Mouse (Mus musculus): ENCODE measurements at regions not wholly inside any gene's neighbourhood (a gene's known extent, or its start where the extent isn't known, plus 50 kb on each side); places are given as distances from the start of the nearest gene placed in this dataset.

DNA sequence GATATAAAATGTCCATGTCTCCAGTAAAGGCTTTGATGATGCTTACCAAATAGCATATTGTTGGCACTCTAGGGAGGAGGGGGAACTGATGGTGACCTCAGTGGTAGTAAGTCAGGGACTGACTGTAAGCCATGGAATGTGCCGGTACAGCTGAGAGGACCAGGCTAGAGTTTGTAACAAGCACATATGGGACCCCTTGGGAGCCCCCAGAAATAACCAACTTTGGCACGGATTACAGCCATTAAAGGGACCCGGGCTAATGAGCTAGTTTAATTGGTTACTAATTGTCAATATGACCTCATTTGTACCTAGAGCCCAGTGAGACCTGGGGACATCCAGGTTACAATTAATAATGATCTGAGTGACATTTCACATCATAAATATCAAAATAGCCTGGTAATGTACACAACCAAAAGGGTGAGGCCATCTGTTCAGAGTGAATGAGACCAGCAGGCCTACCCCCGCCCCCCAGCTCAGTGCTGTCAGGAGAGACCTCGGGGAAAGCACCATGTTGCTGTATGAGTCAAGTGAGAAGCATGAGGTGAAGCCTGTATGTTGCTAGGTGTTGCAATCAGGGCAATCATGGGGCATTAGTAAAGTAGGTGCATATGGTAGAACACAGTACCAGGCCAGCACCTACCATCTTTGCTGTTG is 169.7 kb upstream of the Kiz start:
- no peak overlapping the region for H3K9ac ChIP-seq (replicated peaks; ENCODE audit: low read depth, low read length)
- no peaks in the 10 kb centered on the region for H3K36me3 ChIP-seq (ENCODE audit: control insufficient read depth, insufficient read depth, low read length)
- H3K27ac ChIP-seq (ENCODE audit: low read length), result no peak overlapping the region
- no peak overlapping the region for H3K4me3 ChIP-seq (ENCODE audit: low read depth, low read length)
- ATAC-seq (ENCODE audit: insufficient number of reproducible peaks, insufficient read depth, low FRiP score, low read depth), result peak; percentile 25; the same call in 1 of the 2 replicates
- 63% methylated on average over 5 of the region's 5 CpGs for WGBS
- H3K4me2 ChIP-seq (replicated peaks; ENCODE audit: low read depth, low read length), result no peak overlapping the region
- H3K9me3 ChIP-seq (ENCODE audit: control insufficient read depth, low read depth, low read length), result no peaks in the 10 kb centered on the region
- no peaks in the 10 kb centered on the region for H3K27me3 ChIP-seq (ENCODE audit: control insufficient read depth, insufficient read depth, low read length)
- no peaks in the 10 kb centered on the region for H3K4me1 ChIP-seq (ENCODE audit: control insufficient read depth, insufficient read depth, low read length)

DNA sequence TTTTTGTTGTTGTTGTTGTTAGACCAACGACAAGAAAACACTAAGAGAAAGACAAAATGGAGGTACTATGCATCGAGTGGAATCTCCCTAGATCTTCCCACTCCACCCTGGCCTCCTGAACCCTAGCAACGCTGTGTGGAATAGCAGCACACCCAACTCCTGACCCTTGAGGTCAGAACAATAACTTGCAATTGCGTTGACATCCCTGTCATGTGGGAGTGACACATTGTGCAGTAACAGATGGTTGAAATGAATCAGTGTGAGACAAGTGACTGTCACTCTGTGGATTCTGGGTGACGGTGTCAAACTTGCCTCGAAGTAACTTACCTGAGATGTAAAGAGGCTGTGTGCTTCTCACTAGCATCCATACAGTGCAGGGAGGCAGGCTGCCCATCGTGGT is 167.1 kb upstream of the Kiz start:
- WGBS, result 65% methylated on average over 7 of the region's 7 CpGs
- H3K4me2 ChIP-seq (replicated peaks; ENCODE audit: low read depth, low read length), result no peak overlapping the region
- H3K27ac ChIP-seq (ENCODE audit: low read length), result no peak overlapping the region
- no peaks in the 10 kb centered on the region for H3K27me3 ChIP-seq (ENCODE audit: control insufficient read depth, insufficient read depth, low read length)
- ATAC-seq (ENCODE audit: insufficient number of reproducible peaks, insufficient read depth, low FRiP score, low read depth), result no peak
- no peaks in the 10 kb centered on the region for H3K4me1 ChIP-seq (ENCODE audit: control insufficient read depth, insufficient read depth, low read length)
- no peaks in the 10 kb centered on the region for H3K9me3 ChIP-seq (ENCODE audit: control insufficient read depth, low read depth, low read length)
- H3K9ac ChIP-seq (replicated peaks; ENCODE audit: low read depth, low read length), result no peak overlapping the region
- H3K4me3 ChIP-seq (ENCODE audit: low read depth, low read length), result no peak overlapping the region
- H3K36me3 ChIP-seq (ENCODE audit: control insufficient read depth, insufficient read depth, low read length), result no peaks in the 10 kb centered on the region

DNA sequence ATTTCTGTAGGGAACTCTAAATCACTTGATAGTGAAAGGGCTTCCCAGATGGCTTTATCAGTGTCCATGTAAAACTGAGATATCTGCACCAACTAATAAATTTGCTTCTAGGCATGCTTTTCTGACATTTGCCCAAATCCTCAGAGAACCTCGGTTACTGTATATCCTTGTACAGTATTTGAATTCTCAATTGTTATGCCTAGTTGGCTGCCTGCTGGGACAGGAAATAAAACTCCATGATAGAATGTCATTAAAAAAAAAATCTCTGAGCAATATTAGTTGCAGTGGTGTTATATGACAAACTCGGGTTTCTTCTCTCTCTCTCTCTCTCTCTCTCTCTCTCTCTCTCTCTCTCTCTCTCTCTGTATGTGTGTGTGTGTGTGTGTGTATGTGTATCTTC is 162.2 kb upstream of the Kiz start:
- no peaks in the 10 kb centered on the region for H3K27me3 ChIP-seq (ENCODE audit: control insufficient read depth, insufficient read depth, low read length)
- no peaks in the 10 kb centered on the region for H3K36me3 ChIP-seq (ENCODE audit: control insufficient read depth, insufficient read depth, low read length)
- WGBS, result 32% methylated on average over 2 of the region's 2 CpGs
- H3K4me2 ChIP-seq (replicated peaks; ENCODE audit: low read depth, low read length), result no peak overlapping the region
- H3K27ac ChIP-seq (ENCODE audit: low read length), result no peak overlapping the region
- H3K9ac ChIP-seq (replicated peaks; ENCODE audit: low read depth, low read length), result no peak overlapping the region
- H3K9me3 ChIP-seq (ENCODE audit: control insufficient read depth, low read depth, low read length), result no peaks in the 10 kb centered on the region
- H3K4me3 ChIP-seq (ENCODE audit: low read depth, low read length), result no peak overlapping the region
- no peaks in the 10 kb centered on the region for H3K4me1 ChIP-seq (ENCODE audit: control insufficient read depth, insufficient read depth, low read length)
- no peak for ATAC-seq (ENCODE audit: insufficient number of reproducible peaks, insufficient read depth, low FRiP score, low read depth)

DNA sequence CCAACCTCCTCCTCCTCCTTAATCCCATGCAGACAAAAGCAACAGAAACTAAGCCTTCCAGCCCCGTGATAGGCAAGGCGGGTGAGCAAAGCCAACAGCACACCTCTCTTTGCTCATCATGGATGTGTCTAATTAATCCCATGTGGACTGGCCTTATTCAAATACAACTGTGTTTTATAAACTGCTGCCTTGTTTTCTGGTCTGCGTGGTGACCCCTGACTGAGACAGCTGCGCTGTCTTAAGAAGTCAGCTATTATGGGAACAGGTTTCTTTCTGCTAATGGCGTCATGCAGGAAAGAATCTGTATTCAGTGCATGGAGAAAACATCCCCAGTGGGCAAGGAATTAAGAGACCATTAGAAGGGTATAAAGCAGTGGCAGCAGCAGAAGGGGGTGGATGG is 161.6 kb upstream of the Kiz start:
- H3K4me1 ChIP-seq (ENCODE audit: control insufficient read depth, insufficient read depth, low read length), result no peaks in the 10 kb centered on the region
- no peaks in the 10 kb centered on the region for H3K9me3 ChIP-seq (ENCODE audit: control insufficient read depth, low read depth, low read length)
- H3K27ac ChIP-seq (ENCODE audit: low read length), result no peak overlapping the region
- WGBS, result 47% methylated on average over 5 of the region's 5 CpGs
- ATAC-seq (ENCODE audit: insufficient number of reproducible peaks, insufficient read depth, low FRiP score, low read depth), result no peak
- no peak overlapping the region for H3K4me2 ChIP-seq (replicated peaks; ENCODE audit: low read depth, low read length)
- no peak overlapping the region for H3K9ac ChIP-seq (replicated peaks; ENCODE audit: low read depth, low read length)
- no peaks in the 10 kb centered on the region for H3K27me3 ChIP-seq (ENCODE audit: control insufficient read depth, insufficient read depth, low read length)
- no peaks in the 10 kb centered on the region for H3K36me3 ChIP-seq (ENCODE audit: control insufficient read depth, insufficient read depth, low read length)
- no peak overlapping the region for H3K4me3 ChIP-seq (ENCODE audit: low read depth, low read length)

DNA sequence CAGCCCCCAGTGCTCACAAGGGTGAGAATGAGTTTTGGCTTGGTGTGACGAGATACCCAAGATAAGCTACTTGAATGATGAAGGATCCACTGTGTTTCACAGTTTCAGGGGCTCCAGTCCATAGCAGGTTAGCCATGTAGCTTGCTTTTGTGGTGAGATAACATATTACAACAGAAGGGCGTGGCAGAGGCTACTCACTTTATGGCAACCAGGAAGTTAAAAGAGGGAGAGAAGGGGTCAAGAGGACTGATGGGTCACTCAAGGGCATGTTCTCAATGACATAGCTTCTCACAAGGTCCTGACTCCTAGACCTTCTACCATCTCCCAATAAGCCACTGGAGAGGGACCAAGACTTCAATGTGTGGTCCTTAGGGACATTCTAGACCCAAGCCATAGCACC is 159.4 kb upstream of the Kiz start:
- no peak overlapping the region for H3K9ac ChIP-seq (replicated peaks; ENCODE audit: low read depth, low read length)
- no peaks in the 10 kb centered on the region for H3K36me3 ChIP-seq (ENCODE audit: control insufficient read depth, insufficient read depth, low read length)
- no peak overlapping the region for H3K27ac ChIP-seq (ENCODE audit: low read length)
- 76% methylated on average over 2 of the region's 2 CpGs for WGBS
- no peaks in the 10 kb centered on the region for H3K27me3 ChIP-seq (ENCODE audit: control insufficient read depth, insufficient read depth, low read length)
- no peaks in the 10 kb centered on the region for H3K4me1 ChIP-seq (ENCODE audit: control insufficient read depth, insufficient read depth, low read length)
- no peak overlapping the region for H3K4me2 ChIP-seq (replicated peaks; ENCODE audit: low read depth, low read length)
- no peaks in the 10 kb centered on the region for H3K9me3 ChIP-seq (ENCODE audit: control insufficient read depth, low read depth, low read length)
- no peak for ATAC-seq (ENCODE audit: insufficient number of reproducible peaks, insufficient read depth, low FRiP score, low read depth)
- H3K4me3 ChIP-seq (ENCODE audit: low read depth, low read length), result no peak overlapping the region

DNA sequence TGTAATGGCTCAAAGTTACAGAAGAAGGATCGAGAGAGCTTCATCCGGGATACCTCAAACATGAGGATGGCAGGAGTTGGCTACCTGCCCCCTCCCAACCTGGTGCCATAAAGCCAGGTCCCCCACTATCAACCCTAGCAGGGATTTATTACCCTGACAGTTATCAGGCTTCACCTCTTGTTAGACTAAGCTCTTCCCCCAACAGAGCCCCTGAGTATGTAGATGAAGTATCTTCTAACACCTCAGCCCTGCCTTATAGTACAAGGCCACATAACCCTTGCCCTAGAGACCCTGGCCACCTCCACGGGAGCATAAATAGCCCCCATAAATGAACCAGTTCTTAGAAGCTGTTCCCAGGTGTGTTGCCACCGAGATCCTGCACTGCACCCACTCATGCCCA is 158.9 kb upstream of the Kiz start:
- Histone ChIP-seq H3K36me3 (ENCODE audit: control insufficient read depth, insufficient read depth, low read length) (no peaks in the 10 kb centered on the region), H3K4me3 (ENCODE audit: low read depth, low read length) (no peak overlapping the region), H3K4me2 (replicated peaks; ENCODE audit: low read depth, low read length) (no peak overlapping the region), H3K27me3 (ENCODE audit: control insufficient read depth, insufficient read depth, low read length) (no peaks in the 10 kb centered on the region), H3K9ac (replicated peaks; ENCODE audit: low read depth, low read length) (no peak overlapping the region), H3K4me1 (ENCODE audit: control insufficient read depth, insufficient read depth, low read length) (no peaks in the 10 kb centered on the region), H3K9me3 (ENCODE audit: control insufficient read depth, low read depth, low read length) (no peaks in the 10 kb centered on the region), H3K27ac (ENCODE audit: low read length) (no peak overlapping the region)
- 89% methylated on average over 4 of the region's 4 CpGs for WGBS
- ATAC-seq (ENCODE audit: insufficient number of reproducible peaks, insufficient read depth, low FRiP score, low read depth), result no peak

DNA sequence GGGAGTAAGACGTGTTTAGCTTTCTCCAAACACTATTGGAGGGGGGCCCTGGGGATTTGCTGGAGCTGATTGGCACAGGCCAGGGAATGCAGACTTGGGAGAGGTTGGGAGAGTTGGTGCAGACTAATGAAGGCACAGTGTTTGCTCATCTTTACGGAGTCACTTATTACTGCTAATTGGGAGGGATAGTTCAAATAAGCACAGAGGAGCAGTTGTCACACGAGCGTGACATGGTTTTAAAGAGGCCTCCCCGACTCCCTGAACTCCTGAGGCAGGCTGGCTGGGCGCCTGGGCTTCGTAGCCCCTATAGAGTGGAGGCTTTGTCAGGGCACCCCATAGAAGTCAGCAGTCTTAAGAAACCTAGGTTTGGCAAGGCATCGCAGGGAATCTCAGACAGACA is 145.0 kb upstream of the Kiz start:
- no peak overlapping the region for H3K27ac ChIP-seq (ENCODE audit: low read length)
- H3K27me3 ChIP-seq (ENCODE audit: control insufficient read depth, insufficient read depth, low read length), result no peaks in the 10 kb centered on the region
- H3K9me3 ChIP-seq (ENCODE audit: control insufficient read depth, low read depth, low read length), result no peaks in the 10 kb centered on the region
- WGBS, result 54% methylated on average over 8 of the region's 8 CpGs
- H3K4me2 ChIP-seq (replicated peaks; ENCODE audit: low read depth, low read length), result no peak overlapping the region
- H3K9ac ChIP-seq (replicated peaks; ENCODE audit: low read depth, low read length), result no peak overlapping the region
- no peaks in the 10 kb centered on the region for H3K4me1 ChIP-seq (ENCODE audit: control insufficient read depth, insufficient read depth, low read length)
- no peak overlapping the region for H3K4me3 ChIP-seq (ENCODE audit: low read depth, low read length)
- ATAC-seq (ENCODE audit: insufficient number of reproducible peaks, insufficient read depth, low FRiP score, low read depth), result no peak
- no peaks in the 10 kb centered on the region for H3K36me3 ChIP-seq (ENCODE audit: control insufficient read depth, insufficient read depth, low read length)

DNA sequence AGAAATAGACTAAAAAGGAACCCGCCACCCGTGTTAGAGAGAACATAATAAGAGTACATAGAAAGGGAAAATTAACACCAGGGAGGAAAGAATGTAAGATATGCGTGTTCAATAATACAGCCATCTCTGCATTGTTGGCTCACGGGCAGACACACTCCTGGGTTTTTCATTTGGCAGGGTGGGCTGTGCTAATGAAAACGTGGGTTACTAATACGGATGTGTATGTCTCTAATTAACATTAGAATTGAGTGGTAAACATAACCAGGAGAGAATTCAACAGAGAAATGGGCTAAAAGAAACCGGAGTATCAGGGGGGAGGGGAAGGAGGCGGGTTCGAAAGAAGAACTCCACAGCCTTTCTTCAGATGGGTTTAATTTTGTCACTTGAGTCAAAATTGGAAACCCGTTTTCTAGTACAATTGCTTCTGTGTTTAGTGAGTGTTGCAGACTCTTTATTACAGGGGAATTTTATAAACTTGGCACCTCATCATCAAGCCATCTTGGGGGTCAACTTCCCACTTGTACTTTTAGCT is 134.4 kb upstream of the Kiz start:
- Histone ChIP-seq H3K27me3 (ENCODE audit: control insufficient read depth, insufficient read depth, low read length) (no peaks in the 10 kb centered on the region), H3K4me2 (replicated peaks; ENCODE audit: low read depth, low read length) (no peak overlapping the region), H3K9me3 (ENCODE audit: control insufficient read depth, low read depth, low read length) (0 out of 2 replicates have a peak, but pooled peaks cover 3% of the 10 kb centered on the region), H3K36me3 (ENCODE audit: control insufficient read depth, insufficient read depth, low read length) (no peaks in the 10 kb centered on the region), H3K4me1 (ENCODE audit: control insufficient read depth, insufficient read depth, low read length) (peaks cover 3% of the 10 kb centered on the region; the same call in 1 of the 2 replicates), H3K9ac (replicated peaks; ENCODE audit: low read depth, low read length) (no peak overlapping the region), H3K27ac (ENCODE audit: low read length) (no peak overlapping the region), H3K4me3 (ENCODE audit: low read depth, low read length) (no peak overlapping the region)
- WGBS, result 51% methylated on average over 10 of the region's 10 CpGs
- no peak for ATAC-seq (ENCODE audit: insufficient number of reproducible peaks, insufficient read depth, low FRiP score, low read depth)
